31 mouse cellular contexts compared by ENCODE assay signal in genomic region chr11:95869442-95869841, GRCm38 (mm10). TPM values are rescaled to one million over a fixed set of nuclear protein-coding genes. Genes with fewer than 3 reads are reported as not detected.
A peak's percentile ranks its signal among the peaks of the same experiment; 100 is the strongest.
DNase-seq lines count a peak whose midpoint lies in the region; ATAC-seq and TF ChIP-seq lines count a peak whose summit lies in the region.
"Had no signal": no experiment of that assay in that cellular context is flagged by ENCODE, and none has a peak within 500 bp of the region (broad histone marks: within the 10 kb centered on the region; RNA-seq: fewer than 3 reads in every experiment).

No protein-coding gene starts in this region.

- TF ChIP-seq EP300 in MEL (IDR thresholded peaks at IDR 0.05; ENCODE audit: low read depth in 1 of 2, low read length in 2 of 2), result no peak

- H3K4me2 ChIP-seq in hindbrain, postnatal 0 days (ENCODE audit: low read depth, low read length), result no peak overlapping the region
- H3K4me2 ChIP-seq: embryonic facial prominence, embryonic 13.5 days; forebrain, embryonic 13.5 days; heart, embryonic 13.5 days; hindbrain, embryonic 14.5 days had no signal

- peaks cover 9% of the 10 kb centered on the region; the same call in 1 of the 2 replicates for H3K4me1 ChIP-seq in spleen, adult 2 months (ENCODE audit: control insufficient read depth, insufficient read depth, insufficient read length)
- peaks cover 0 to 3% of the 10 kb centered on the region in 2 experiments; a peak in 3 of 4 replicates for H3K4me1 ChIP-seq in MEL (ENCODE audit: control insufficient read depth in 1 of 2, insufficient read depth in 2 of 2, low read length in 2 of 2)
- H3K4me1 ChIP-seq in hindbrain, postnatal 0 days (ENCODE audit: insufficient read depth, low read length), result no peaks in the 10 kb centered on the region
- H3K4me1 ChIP-seq: embryonic facial prominence, embryonic 10.5 days; embryonic facial prominence, embryonic 13.5 days; forebrain, embryonic 10.5 days; forebrain, embryonic 13.5 days; heart, embryonic 13.5 days had no signal

- no peak for TF ChIP-seq RAD21 in MEL (IDR thresholded peaks at IDR 0.05; ENCODE audit: low read depth, low read length)

- no peak overlapping the region for H3K4me3 ChIP-seq in spleen, adult 2 months (ENCODE audit: extremely low read depth, insufficient read depth, insufficient read length)
- H3K4me3 ChIP-seq in MEL (ENCODE audit: control insufficient read depth in 1 of 2, insufficient read depth in 1 of 2, low read depth in 2 of 2, low read length in 2 of 2), result no peak overlapping the region
- H3K4me3 ChIP-seq in hindbrain, postnatal 0 days (ENCODE audit: low read length), result no peak overlapping the region
- H3K4me3 ChIP-seq: embryonic facial prominence, embryonic 10.5 days; embryonic facial prominence, embryonic 13.5 days; forebrain, embryonic 10.5 days; forebrain, embryonic 13.5 days; gastrocnemius, adult 2 months; heart, embryonic 13.5 days had no signal

- ATAC-seq in granulocyte monocyte progenitor cell, adult 5-6 weeks (replicated peaks; ENCODE audit: poor library complexity, severe bottlenecking), result peak; percentile 53
- ATAC-seq in monocyte, adult 5-6 weeks (replicated peaks; ENCODE audit: insufficient number of reproducible peaks, low FRiP score, low TSS enrichment, poor library complexity, severe bottlenecking), result peak; percentile 45
- no peak for ATAC-seq in hindbrain, postnatal 0 days
- ATAC-seq: forebrain, embryonic 13.5 days; forebrain, embryonic 16.5 days had no signal

- no peak overlapping the region for H3K9ac ChIP-seq in MEL (ENCODE audit: control insufficient read depth, low read depth, low read length, poor library complexity, severe bottlenecking)
- no peak overlapping the region for H3K9ac ChIP-seq in hindbrain, postnatal 0 days (replicated peaks; ENCODE audit: low read length)
- H3K9ac ChIP-seq: embryonic facial prominence, embryonic 13.5 days; forebrain, embryonic 13.5 days; heart, embryonic 13.5 days; hindbrain, embryonic 14.5 days had no signal

- no peak for DNase-seq in spleen, adult 2 months (ENCODE audit: low read depth in 1 of 2, low spot score in 2 of 2)
- DNase-seq in spleen, postnatal 14 days (ENCODE audit: low spot score in 2 of 2), result no peak
- DNase-seq in MEL (ENCODE audit: low read depth, low spot score), result no peak
- no peak for DNase-seq in adrenal gland, postnatal 4 days (ENCODE audit: low spot score in 2 of 2)
- no peak for DNase-seq in frontal cortex, postnatal 25 days (ENCODE audit: low spot score in 2 of 2)
- DNase-seq in hindbrain, postnatal 0 days (ENCODE audit: low spot score), result no peak
- DNase-seq: adrenal gland, adult 2 months; adrenal gland, postnatal 14 days; cerebellum, adult 11-12 months; cerebellum, adult 8-10 months; cerebellum, postnatal 10 days; cerebellum, postnatal 36 days; embryo, embryonic 11 days; gastrocnemius, adult 2 months; gastrocnemius, postnatal 14 days; heart, adult 18-20 months; heart, postnatal 14 days; heart, postnatal 4 days had no signal

- H3K27me3 ChIP-seq in spleen, adult 2 months (ENCODE audit: control insufficient read depth, insufficient read depth, low read length), result no peaks in the 10 kb centered on the region
- no peaks in the 10 kb centered on the region for H3K27me3 ChIP-seq in MEL (ENCODE audit: control insufficient read depth in 1 of 2, insufficient read depth in 2 of 2, low read length in 2 of 2)
- no peaks in the 10 kb centered on the region for H3K27me3 ChIP-seq in hindbrain, postnatal 0 days (ENCODE audit: insufficient read depth, low read length)
- H3K27me3 ChIP-seq: embryonic facial prominence, embryonic 13.5 days; forebrain, embryonic 13.5 days had no signal

- no peaks in the 10 kb centered on the region for H3K9me3 ChIP-seq in MEL (replicated peaks; ENCODE audit: insufficient read depth, low read length)
- no peaks in the 10 kb centered on the region for H3K9me3 ChIP-seq in hindbrain, postnatal 0 days (ENCODE audit: low read length)
- H3K9me3 ChIP-seq: embryonic facial prominence, embryonic 10.5 days; embryonic facial prominence, embryonic 13.5 days; forebrain, embryonic 10.5 days; forebrain, embryonic 13.5 days; G1E; heart, embryonic 13.5 days had no signal

- no peaks in the 10 kb centered on the region for H3K36me3 ChIP-seq in spleen, adult 2 months (ENCODE audit: control insufficient read depth, insufficient read depth, low read length)
- 0 out of 4 replicates have a peak, but pooled peaks cover 0 to 3% of the 10 kb centered on the region in 2 experiments for H3K36me3 ChIP-seq in MEL (ENCODE audit: control insufficient read depth in 1 of 2, insufficient read depth in 2 of 2, low read length in 2 of 2)
- no peaks in the 10 kb centered on the region for H3K36me3 ChIP-seq in hindbrain, postnatal 0 days (ENCODE audit: insufficient read depth, low read length)
- H3K36me3 ChIP-seq: embryonic facial prominence, embryonic 10.5 days; embryonic facial prominence, embryonic 13.5 days; forebrain, embryonic 10.5 days; heart, embryonic 13.5 days had no signal

- WGBS in spleen, adult 2 months, result 77% methylated on average over 4 of the region's 4 CpGs
- 78% methylated on average over 4 of the region's 4 CpGs for WGBS in hindbrain, postnatal 0 days

- no peak for TF ChIP-seq CTCF in spleen, adult 2 months (IDR thresholded peaks at IDR 0.05; ENCODE audit: extremely low read depth, insufficient read depth, insufficient read length, insufficient replicate concordance)
- no peak for TF ChIP-seq CTCF in MEL (IDR thresholded peaks at IDR 0.05 in 2 of 3, conservative IDR thresholded peaks at IDR 0.05 in 1 of 3; ENCODE audit: control insufficient read depth in 1 of 3, insufficient read depth in 1 of 3, low read depth in 2 of 3, low read length in 3 of 3, poor library complexity in 1 of 3, severe bottlenecking in 1 of 3)
- TF ChIP-seq CTCF in hindbrain, postnatal 0 days (IDR thresholded peaks at IDR 0.05; ENCODE audit: low read depth), result no peak

- H3K79me2 ChIP-seq in MEL (ENCODE audit: control insufficient read depth, insufficient read depth, low read length, poor library complexity), result no peaks in the 10 kb centered on the region

- TF ChIP-seq POLR2A in spleen, adult 2 months (IDR thresholded peaks at IDR 0.05; ENCODE audit: low read depth, low read length), result no peak
- no peak for TF ChIP-seq POLR2A in MEL (IDR thresholded peaks at IDR 0.05; ENCODE audit: control insufficient read depth in 1 of 2, insufficient read depth in 1 of 2, low read depth in 1 of 2, low read length in 2 of 2, poor library complexity in 1 of 2)

- H3K27ac ChIP-seq in spleen, adult 2 months (ENCODE audit: insufficient read depth, low read length), result peak overlapping the region; percentile 56; the same call in 1 of the 2 replicates
- H3K27ac ChIP-seq in MEL (ENCODE audit: control insufficient read depth, low read depth, low read length), result no peak overlapping the region
- H3K27ac ChIP-seq in hindbrain, postnatal 0 days, result no peak overlapping the region
- H3K27ac ChIP-seq: embryonic facial prominence, embryonic 10.5 days; embryonic facial prominence, embryonic 13.5 days; forebrain, embryonic 10.5 days; forebrain, embryonic 13.5 days; gastrocnemius, adult 2 months; heart, embryonic 13.5 days; hindbrain, embryonic 14.5 days had no signal

RNA-seq across cellular contexts. Expression of gene Abi3, which starts 27.2 kb away (rescaled TPM):
- 166 and 238 TPM in 2 replicates for polyA plus RNA-seq in spleen, adult 2 months (2012; rRNA removed)
- 3.2 and 3.3 TPM in 2 replicates for total RNA-seq in MEL (2012; rRNA removed)
- 10 to 100 TPM in 1 of 2 experiments, not detected in 1; 15.4 TPM for polyA plus RNA-seq in MEL (2012; ENCODE audit: insufficient read depth in 1 of 2, insufficient read length in 2 of 2, low read depth in 1 of 2, low replicate concordance in 2 of 2, missing spikeins in 1 of 2)
- 5.1 and 7.0 TPM in 2 replicates for total RNA-seq in granulocyte monocyte progenitor cell, adult 5-6 weeks (2014; fragmentation: Nextera tagmentation)
- total RNA-seq in granulocyte monocyte progenitor cell, adult 5-6 weeks (2017), result 1.9 and 2.4 TPM in 2 replicates
- 160 to 201 TPM (median 188 TPM) in 3 replicates for total RNA-seq in monocyte, adult 5-6 weeks (2017)
- total RNA-seq in adrenal gland, postnatal 4 days (2021), result 10 to 100 TPM; 18.6 to 18.8 TPM
- total RNA-seq in hindbrain, postnatal 0 days (2014; rRNA removed), result 1.9 and 3.2 TPM in 2 replicates
- polyA plus RNA-seq in hindbrain, postnatal 0 days (2015; fragmentation: Nextera tagmentation; extraction: Ambion mirVana), result 1.6 and 3.1 TPM in 2 replicates

RNA-seq across cellular contexts. Expression of gene Gngt2, which starts 32.4 kb away (rescaled TPM):
- 28.3 and 30.4 TPM in 2 replicates for polyA plus RNA-seq in spleen, adult 2 months (2012; rRNA removed)
- 23.5 and 24.0 TPM in 2 replicates for total RNA-seq in MEL (2012; rRNA removed)
- 10 to 100 TPM in 1 of 2 experiments, not detected in 1; 25.9 TPM for polyA plus RNA-seq in MEL (2012; ENCODE audit: insufficient read depth in 1 of 2, insufficient read length in 2 of 2, low read depth in 1 of 2, low replicate concordance in 2 of 2, missing spikeins in 1 of 2)
- total RNA-seq in granulocyte monocyte progenitor cell, adult 5-6 weeks (2014; fragmentation: Nextera tagmentation), result 2.7 and 24.3 TPM in 2 replicates
- total RNA-seq in granulocyte monocyte progenitor cell, adult 5-6 weeks (2017), result 7.7 and 13.4 TPM in 2 replicates
- 863 to 2,060 TPM (median 1,763 TPM) in 3 replicates for total RNA-seq in monocyte, adult 5-6 weeks (2017)
- 10 to 100 TPM; 17.2 to 23.1 TPM for total RNA-seq in adrenal gland, postnatal 4 days (2021)
- 0.63 TPM in 1 of 2 replicates, not detected in the other for total RNA-seq in hindbrain, postnatal 0 days (2014; rRNA removed)
- 2.9 and 3.9 TPM in 2 replicates for polyA plus RNA-seq in hindbrain, postnatal 0 days (2015; fragmentation: Nextera tagmentation; extraction: Ambion mirVana)

RNA-seq across cellular contexts. Expression of gene Phospho1, which starts 45.1 kb away (rescaled TPM):
- 34.5 and 42.5 TPM in 2 replicates for polyA plus RNA-seq in spleen, adult 2 months (2012; rRNA removed)
- 15.4 and 17.7 TPM in 2 replicates for total RNA-seq in MEL (2012; rRNA removed)
- 10 to 100 TPM in 1 of 2 experiments, not detected in 1; 76.0 TPM for polyA plus RNA-seq in MEL (2012; ENCODE audit: insufficient read depth in 1 of 2, insufficient read length in 2 of 2, low read depth in 1 of 2, low replicate concordance in 2 of 2, missing spikeins in 1 of 2)
- 1.5 TPM in 1 of 2 replicates, not detected in the other for total RNA-seq in granulocyte monocyte progenitor cell, adult 5-6 weeks (2014; fragmentation: Nextera tagmentation)
- total RNA-seq in granulocyte monocyte progenitor cell, adult 5-6 weeks (2017), result 0.41 TPM in 1 of 2 replicates, not detected in the other
- total RNA-seq in monocyte, adult 5-6 weeks (2017), result 2.8 to 3.6 TPM in 2 of 3 replicates, not detected in the other
- total RNA-seq in adrenal gland, postnatal 4 days (2021), result 10 to 100 TPM; 25.5 to 26.0 TPM
- total RNA-seq in hindbrain, postnatal 0 days (2014; rRNA removed), result 5.2 and 6.3 TPM in 2 replicates
- polyA plus RNA-seq in hindbrain, postnatal 0 days (2015; fragmentation: Nextera tagmentation; extraction: Ambion mirVana), result 0.59 TPM in 1 of 2 replicates, not detected in the other
- polyA plus RNA-seq: embryonic facial prominence, embryonic 10.5 days; forebrain, embryonic 10.5 days; forebrain, embryonic 13.5 days; forebrain, embryonic 16.5 days; hindbrain, embryonic 11.5 days had no signal

RNA-seq across cellular contexts. Expression of gene B4galnt2, which starts 45.2 kb away (rescaled TPM):
- not detected in 2 replicates for polyA plus RNA-seq in spleen, adult 2 months (2012; rRNA removed)
- total RNA-seq in MEL (2012; rRNA removed), result 0.15 and 0.16 TPM in 2 replicates
- polyA plus RNA-seq in MEL (2012; ENCODE audit: insufficient read depth in 1 of 2, insufficient read length in 2 of 2, low read depth in 1 of 2, low replicate concordance in 2 of 2, missing spikeins in 1 of 2), result 1 to 10 TPM in 1 of 2 experiments, not detected in 1; 4.5 TPM
- not detected in 2 replicates for total RNA-seq in granulocyte monocyte progenitor cell, adult 5-6 weeks (2014; fragmentation: Nextera tagmentation)
- not detected in 2 replicates for total RNA-seq in granulocyte monocyte progenitor cell, adult 5-6 weeks (2017)
- total RNA-seq in monocyte, adult 5-6 weeks (2017), result 0.78 to 1.3 TPM in 2 of 3 replicates, not detected in the other
- total RNA-seq in adrenal gland, postnatal 4 days (2021), result under 1 TPM in 1 of 2 experiments, not detected in 1; 0.28 TPM
- not detected in 2 replicates for total RNA-seq in hindbrain, postnatal 0 days (2014; rRNA removed)
- polyA plus RNA-seq in hindbrain, postnatal 0 days (2015; fragmentation: Nextera tagmentation; extraction: Ambion mirVana), result not detected in 2 replicates
- total RNA-seq: adrenal gland, adult 2 months; adrenal gland, postnatal 14 days; gastrocnemius, adult 2 months; gastrocnemius, postnatal 14 days; gastrocnemius, postnatal 4 days; heart, adult 18-20 months; heart, postnatal 14 days; heart, postnatal 4 days had no signal
- polyA plus RNA-seq: adrenal gland, adult 2 months; cortical plate, adult 2 months; forebrain, embryonic 10.5 days; forebrain, embryonic 13.5 days; forebrain, embryonic 16.5 days; G1E; hindbrain, embryonic 11.5 days; hindbrain, embryonic 14.5 days had no signal

Comparison
In these comparisons a context has a peak if more than half of its experiments do, and no peak if none do; other contexts are left out.
1. RNA of gene Gngt2, which starts 32.4 kb away (total RNA-seq): 863 to 2,060 TPM in monocyte, adult 5-6 weeks; 2.7 to 24.3 TPM in granulocyte monocyte progenitor cell, adult 5-6 weeks, 23.5 to 24.0 TPM in MEL, 17.2 to 23.1 TPM in adrenal gland, postnatal 4 days and 0.63 TPM in hindbrain, postnatal 0 days; every median in the first group is over 10 times any median in the second.